Mouse (Mus musculus): ENCODE data around the gene Epb41.

DNA sequence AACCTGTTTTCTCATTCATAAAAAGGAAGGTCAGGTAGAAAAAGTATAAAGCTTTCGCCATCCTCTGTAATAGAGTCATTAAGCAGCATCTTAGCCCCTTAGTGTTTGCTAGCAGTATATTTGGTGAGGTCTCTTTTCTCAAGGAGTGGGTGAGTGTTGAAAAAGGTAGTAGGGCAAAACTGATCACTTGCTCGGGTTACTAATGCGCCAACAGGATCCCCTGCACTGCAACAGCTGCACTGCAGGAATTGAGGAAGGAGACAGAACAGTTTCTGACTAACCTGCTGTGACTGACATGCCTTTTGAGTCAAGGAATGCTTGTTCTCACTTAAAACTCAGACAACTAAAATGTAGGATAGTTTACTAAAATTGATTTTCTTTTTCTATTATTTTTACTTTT lies 199.9 kb downstream of the Epb41 start:
- no peak for TF ChIP-seq CTCF (IDR thresholded peaks at IDR 0.05)
- no peak for TF ChIP-seq POLR2A (IDR thresholded peaks at IDR 0.05; ENCODE audit: insufficient read depth, low read depth, low read length)
- no peak for TF ChIP-seq EP300 (IDR thresholded peaks at IDR 0.05; ENCODE audit: insufficient read depth, low read depth, low read length)

Data from heart, adult 2 months (tissue).